Mouse (Mus musculus) monocyte, adult 5-6 weeks (primary cell): ENCODE data around the gene Nprl3. TPM values are rescaled to one million over a fixed set of nuclear protein-coding genes. Genes with fewer than 3 reads are reported as not detected.
"Not testable (repeated sequence)": the region's sequence is repeated elsewhere in the genome, so short reads cannot be mapped to it uniquely, and the experiment has no call there.

Experiments used
- ATAC-seq: fragments of 153-309, 156-312 bp; replicated peaks from 2 replicates; pipeline ENCODE4 v1.8.0; 2017; ENCODE audit warnings: mild to moderate bottlenecking; ENCODE audit not compliant: low TSS enrichment, insufficient number of reproducible peaks, severe bottlenecking, poor library complexity, low FRiP score
- total RNA-seq: library from RNA; stranded (forward); fragments of 200-1000, 200-491, 200-594 nt; gene quantifications from 3 replicates; pipeline ENCODE4 v1.2.3, GENCODE M21; 2017

Gene Nprl3
- 15.3 to 23.5 TPM (median 19.7 TPM) in 3 replicates for total RNA-seq

GRCm38 (mm10) chr11:32267188-32267884 lies at the start of gene Nprl3:
Gene Nprl3 (minus strand): TSS chr11:32267707.
- ATAC-seq, result peak; percentile 73

GRCm38 (mm10) chr11:32316009-32316408 lies 48.5 kb upstream of the Nprl3 start:
- ATAC-seq, result no peak

GRCm38 (mm10) chr11:32309928-32310327 lies 42.4 kb upstream of the Nprl3 start:
- no peak for ATAC-seq

- ATAC-seq, result no peak
These were observed 41.9 kb upstream of the Nprl3 start for GRCm38 (mm10) chr11:32309446-32309845.

- no peak for ATAC-seq
These were observed 39.5 kb upstream of the Nprl3 start for GRCm38 (mm10) chr11:32307006-32307405.

GRCm38 (mm10) chr11:32303455-32303854 lies 35.9 kb upstream of the Nprl3 start:
- ATAC-seq, result no peak

- no peak for ATAC-seq
These were observed 35.4 kb upstream of the Nprl3 start for GRCm38 (mm10) chr11:32302824-32303419.

GRCm38 (mm10) chr11:32301506-32301905 lies 34.0 kb upstream of the Nprl3 start:
- no peak for ATAC-seq

GRCm38 (mm10) chr11:32300279-32301267 lies 33.1 kb upstream of the Nprl3 start:
- peak; percentile 25; the same call in 1 of the 2 replicates for ATAC-seq

- peak; percentile 59; the same call in 1 of the 2 replicates for ATAC-seq
These were observed 32.4 kb upstream of the Nprl3 start, which contains the start of gene Hbq1a for GRCm38 (mm10) chr11:32299865-32300264. Gene Hbq1a (plus strand): TSS chr11:32300069.

GRCm38 (mm10) chr11:32298532-32298918 lies 31.0 kb upstream of the Nprl3 start:
- ATAC-seq, result no peak

- ATAC-seq, result no peak
These were observed 30.5 kb upstream of the Nprl3 start for GRCm38 (mm10) chr11:32297866-32298531.

- not testable (repeated sequence) for ATAC-seq
These were observed 29.9 kb upstream of the Nprl3 start for GRCm38 (mm10) chr11:32297417-32297816.

- not testable (repeated sequence) for ATAC-seq
These were observed 28.7 kb upstream of the Nprl3 start, which contains the start of gene Hba-a2 for GRCm38 (mm10) chr11:32296203-32296602. Gene Hba-a2 (plus strand): TSS chr11:32296489.

GRCm38 (mm10) chr11:32293479-32293878 lies 26.0 kb upstream of the Nprl3 start:
- not testable (repeated sequence) for ATAC-seq

- not testable (repeated sequence) for ATAC-seq
These were observed 25.3 kb upstream of the Nprl3 start for GRCm38 (mm10) chr11:32292819-32293218.

GRCm38 (mm10) chr11:32287493-32287825 lies 20.0 kb upstream of the Nprl3 start:
- ATAC-seq, result no peak

GRCm38 (mm10) chr11:32286695-32287492 lies 19.4 kb upstream of the Nprl3 start, which contains the start of gene Hbq1b:
Gene Hbq1b (plus strand): TSS chr11:32286965.
- ATAC-seq, result peak; percentile 74
